Mouse (Mus musculus) gastrocnemius, postnatal 4 days (tissue): ENCODE measurements around the gene Gm10192. TPM values are rescaled to one million over a fixed set of nuclear protein-coding genes. Genes with fewer than 3 reads are reported as not detected.
"Not testable (repeated sequence)": the region's sequence is repeated elsewhere in the genome, so short reads cannot be mapped to it uniquely, and the experiment has no call there.

Experiments used
- DNase-seq, 2 experiments: peaks; one replicate each; pipeline ENCODE4 v3.0.0; 2021 to 2022; ENCODE audit warnings: low spot score in 2 of 2, mixed read lengths in 2 of 2
- long read RNA-seq, 2 experiments: library from polyadenylated mRNA; stranded (forward); transcript quantifications; one replicate each; pipeline ENCODE4 v2.0.0; 2021
- total RNA-seq, 2 experiments: library from RNA; stranded (reverse); gene quantifications; 2 replicates each; pipeline ENCODE4 v1.2.3; 2021

Gene Gm10192
- total RNA-seq = not detected
- long read RNA-seq, experiment 1 = 0 reads
- long read RNA-seq, experiment 2 = 0 reads

- DNase-seq = not testable (repeated sequence)
These were observed at the start of gene Gm10192 for GRCm38 (mm10) chr4:97183066-97183465. Gene Gm10192, minus strand, starts transcription at chr4:97183166.

DNA sequence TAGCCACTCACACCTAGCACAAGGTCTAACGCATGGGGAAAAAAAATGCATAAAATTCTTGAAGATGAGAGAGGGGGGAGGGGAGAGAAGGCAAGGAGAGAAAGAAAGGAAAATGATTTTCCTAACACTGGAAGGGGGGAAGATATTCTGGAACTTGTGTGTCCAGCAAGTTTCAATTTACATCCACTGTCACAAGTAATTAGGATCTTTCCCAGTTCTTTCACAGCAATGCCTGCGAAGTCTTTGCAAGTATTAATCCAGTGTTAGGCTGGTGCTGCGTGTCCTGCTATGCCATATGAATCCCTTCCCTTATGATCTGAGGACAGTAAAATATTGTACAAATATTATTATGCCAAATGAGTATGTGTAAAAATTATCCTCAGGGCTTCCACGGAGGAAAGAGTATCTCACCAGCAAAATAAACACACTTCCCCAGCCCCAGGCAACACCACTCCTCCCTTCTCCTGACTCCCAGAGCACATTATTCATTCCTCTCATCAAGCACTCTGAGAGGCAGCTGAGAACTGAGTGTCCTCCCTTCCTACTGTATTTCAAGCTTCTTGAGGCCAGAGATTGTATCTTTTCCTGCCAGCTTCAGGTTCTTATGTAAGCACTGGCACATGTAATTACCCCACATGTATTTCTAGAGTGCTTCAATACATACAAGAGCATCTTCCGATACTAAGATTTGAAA is 47.6 kb upstream of the Gm10192 start:
- no peak for DNase-seq

DNA sequence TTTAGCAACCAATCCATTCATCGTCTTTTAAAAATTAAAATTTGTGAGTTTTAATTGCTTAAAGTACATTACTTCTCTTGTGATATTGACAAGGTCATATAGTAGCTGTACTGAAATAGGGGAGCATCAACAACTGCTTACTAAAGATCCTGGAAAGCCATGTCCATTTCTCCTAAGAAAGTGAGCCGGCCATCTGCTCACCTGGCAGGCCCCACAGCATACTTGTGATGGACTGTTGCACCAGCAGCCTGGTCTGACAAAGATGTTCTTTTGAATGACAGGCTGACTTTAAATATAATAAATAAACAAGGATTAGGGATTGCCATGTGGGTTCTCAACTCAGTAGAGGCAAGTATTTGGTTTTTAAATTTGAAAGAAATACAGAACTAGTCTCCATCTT is 36.7 kb upstream of the Gm10192 start:
- no peak for DNase-seq

DNA sequence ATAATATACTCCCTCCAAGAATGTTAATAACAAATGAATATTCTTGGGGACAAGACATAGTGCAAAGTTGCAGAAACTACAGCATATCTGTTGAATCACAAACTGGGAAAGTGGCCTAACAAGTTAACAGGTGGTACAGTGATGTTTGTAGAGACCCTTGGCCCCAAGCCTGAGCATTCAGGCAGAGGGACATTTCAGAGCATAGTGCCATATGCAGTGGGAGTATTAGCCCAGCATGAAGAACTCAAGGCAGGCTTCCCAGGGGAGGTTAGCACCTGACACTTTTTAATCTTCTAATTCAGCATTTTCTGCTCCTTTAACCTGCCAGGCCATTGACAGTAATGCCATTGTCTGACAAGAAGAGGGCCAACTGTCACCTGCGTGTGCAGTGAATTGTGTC is 34.9 kb upstream of the Gm10192 start:
- no peak for DNase-seq

DNA sequence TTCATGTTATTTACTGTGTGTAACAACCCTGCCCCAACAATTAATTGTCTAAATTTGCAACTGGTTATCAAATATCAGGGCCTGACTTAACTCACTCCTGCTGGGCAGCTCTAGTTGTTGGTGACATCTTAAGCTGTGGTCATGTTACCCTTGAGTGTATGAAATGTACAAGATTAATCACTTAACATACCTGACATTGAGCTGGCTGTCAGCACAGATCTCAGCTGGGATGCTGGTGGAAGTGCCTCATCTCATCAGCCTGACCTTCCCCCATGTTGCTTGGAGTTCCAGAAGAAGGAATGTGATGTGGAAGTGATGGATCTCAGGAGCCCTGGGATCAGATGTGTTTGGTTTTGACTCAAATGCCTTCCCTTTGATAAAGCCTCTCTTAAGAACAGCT is 29.5 kb upstream of the Gm10192 start:
- DNase-seq = no peak

- DNase-seq = not testable (repeated sequence)
These were observed 20.0 kb upstream of the Gm10192 start for GRCm38 (mm10) chr4:97202986-97203385.

GRCm38 (mm10) chr4:97193176-97193575 is 10.2 kb upstream of the Gm10192 start:
- no peak for DNase-seq

- no peak for DNase-seq
These were observed 9.6 kb upstream of the Gm10192 start for GRCm38 (mm10) chr4:97192601-97193000.

DNA sequence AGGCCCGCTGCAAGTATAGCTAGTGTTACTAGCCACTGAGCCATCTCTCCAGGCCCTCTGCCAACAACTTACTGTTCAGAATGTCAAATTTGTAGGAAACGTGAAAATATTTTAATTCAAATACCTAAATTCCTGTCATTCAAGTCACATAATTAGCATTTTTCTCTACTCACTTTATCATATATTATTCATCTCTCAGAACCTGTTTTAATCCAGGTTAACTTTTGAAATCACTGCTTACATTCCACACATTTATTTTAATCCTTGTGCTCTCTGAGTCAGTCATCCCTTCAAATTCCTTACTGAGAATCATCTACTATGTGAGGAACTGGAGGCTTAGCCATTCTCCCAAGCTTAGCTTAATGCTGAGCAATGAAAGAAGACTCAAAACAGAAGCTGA is 2.6 kb downstream of the Gm10192 start:
- DNase-seq = no peak

- no peak for DNase-seq
These were observed 26.1 kb downstream of the Gm10192 start for GRCm38 (mm10) chr4:97156841-97157345.

DNA sequence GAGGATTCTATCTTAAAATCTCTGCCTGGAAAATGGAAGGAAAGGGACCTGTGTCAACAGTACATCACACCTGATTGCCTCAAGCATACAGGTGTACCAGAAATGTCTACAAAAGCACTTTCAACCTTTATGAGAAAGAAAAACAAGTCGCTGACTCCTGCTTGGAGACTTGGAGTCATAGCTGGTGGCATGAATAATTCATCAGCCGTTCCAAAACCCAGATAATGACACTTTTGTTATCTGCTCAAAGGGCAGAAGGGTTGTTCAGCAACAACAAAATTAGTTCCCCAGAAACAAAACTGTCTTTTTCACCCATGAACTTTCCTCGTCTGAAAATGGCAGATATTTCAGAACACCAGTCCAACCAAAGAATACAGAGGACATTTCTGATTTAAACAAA is 26.9 kb downstream of the Gm10192 start:
- DNase-seq = no peak

DNA sequence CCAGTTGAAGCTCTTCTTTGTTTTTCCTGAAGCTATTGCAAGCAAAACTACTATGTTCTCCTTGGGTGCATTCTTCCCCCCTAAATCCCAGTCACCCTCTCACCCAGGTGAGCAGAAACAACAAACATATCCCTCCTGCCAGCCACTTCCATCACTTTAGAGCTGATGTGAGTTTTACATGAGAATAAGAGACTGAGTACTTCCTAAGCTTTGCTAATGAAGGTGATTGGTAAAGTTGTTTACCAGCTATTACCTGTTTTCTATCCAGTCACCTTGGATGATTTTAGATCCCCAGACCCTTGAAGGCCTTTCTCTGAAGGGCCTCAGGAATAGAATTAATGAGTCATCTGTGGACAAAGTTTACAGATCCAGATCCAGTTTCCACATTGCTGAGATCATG is 29.4 kb downstream of the Gm10192 start:
- no peak for DNase-seq

DNA sequence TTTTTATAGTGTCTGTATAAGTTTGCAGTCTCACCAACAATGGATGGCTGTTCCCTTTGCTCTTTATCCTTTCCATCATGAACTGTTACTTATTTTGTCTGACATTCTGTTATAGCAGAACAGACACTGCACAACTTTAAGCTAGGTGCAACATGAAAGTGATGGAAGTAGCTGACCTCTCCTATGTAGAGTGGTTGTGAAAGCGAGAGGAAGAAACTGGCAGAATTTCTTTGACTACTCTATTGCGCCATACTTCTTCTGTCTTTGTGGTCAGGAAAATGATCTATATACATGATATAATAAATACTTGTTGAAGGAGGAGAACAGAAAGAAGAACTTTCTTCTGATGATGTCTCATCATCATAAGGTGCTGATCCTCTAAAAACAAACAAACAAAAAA is 40.5 kb downstream of the Gm10192 start:
- DNase-seq = no peak
